Mouse (Mus musculus) neutrophil, adult 5-6 weeks (primary cell): ENCODE results near the gene H2-Eb2. TPM values are rescaled to one million over a fixed set of nuclear protein-coding genes. Genes with fewer than 3 reads are reported as not detected.

Source experiments
- ATAC-seq: fragments of 151-379, 151-347 bp; 2 replicates; pipeline ENCODE4 v1.8.0; 2017; ENCODE audit warnings: mild to moderate bottlenecking, moderate TSS enrichment; ENCODE audit not compliant: insufficient number of reproducible peaks, poor library complexity, low FRiP score, severe bottlenecking; ENCODE audit errors: extremely low read depth
- total RNA-seq: library from RNA; stranded (forward); fragments of 200-1000 nt; gene quantifications from 2 replicates; pipeline ENCODE4 v1.2.3, GENCODE M21; 2017

Gene H2-Eb2
- total RNA-seq, 1 experiment from 2014 or later: 52.6 TPM

- peak; percentile 66 for ATAC-seq
Observed at GRCm38 (mm10) chr17:34388513-34388912, 63.0 kb downstream of the H2-Eb2 start.

Other genes starting within 250 kb of the H2-Eb2 start
- 119 and 138 TPM in 2 replicates for gene H2-Oa, start 233.3 kb upstream of the H2-Eb2 start, total RNA-seq
- gene H2-DMa, start 206.1 kb upstream of the H2-Eb2 start, total RNA-seq: 221 and 234 TPM in 2 replicates
- gene Brd2, start 203.0 kb upstream of the H2-Eb2 start, total RNA-seq: 714 and 721 TPM in 2 replicates
- 699 and 729 TPM in 2 replicates for gene H2-DMb2, start 182.4 kb upstream of the H2-Eb2 start, total RNA-seq
- 278 and 300 TPM in 2 replicates for gene H2-DMb1, start 172.6 kb upstream of the H2-Eb2 start, total RNA-seq
- gene Tap1, start 138.1 kb upstream of the H2-Eb2 start, total RNA-seq: 221 and 235 TPM in 2 replicates
- 132 and 176 TPM in 2 replicates for gene Psmb9, start 137.9 kb upstream of the H2-Eb2 start, total RNA-seq
- 312 and 336 TPM in 2 replicates for gene Psmb8, start 127.9 kb upstream of the H2-Eb2 start, total RNA-seq
- 108 and 112 TPM in 2 replicates for gene Tap2, start 122.1 kb upstream of the H2-Eb2 start, total RNA-seq
- gene H2-Ob, start 86.8 kb upstream of the H2-Eb2 start, total RNA-seq: 965 and 1,002 TPM in 2 replicates
- 2,894 and 2,999 TPM in 2 replicates for gene H2-Ab1, start 68.0 kb upstream of the H2-Eb2 start, total RNA-seq
- gene H2-Aa, start 37.8 kb upstream of the H2-Eb2 start, total RNA-seq: 2,237 and 2,269 TPM in 2 replicates
- 2,076 and 2,332 TPM in 2 replicates for gene H2-Eb1, start 19.8 kb upstream of the H2-Eb2 start, total RNA-seq
- 10.9 and 11.9 TPM in 2 replicates for gene Btnl2, start 29.2 kb downstream of the H2-Eb2 start, total RNA-seq
- gene Btnl1, start 51.5 kb downstream of the H2-Eb2 start, total RNA-seq: 0.93 TPM in 1 of 2 replicates, not detected in the other
- gene BC051142, start 73.2 kb downstream of the H2-Eb2 start, total RNA-seq: 12.5 and 14.0 TPM in 2 replicates
- gene Btnl4, start 151.7 kb downstream of the H2-Eb2 start, total RNA-seq: not detected in 2 replicates
- gene Btnl6, start 191.7 kb downstream of the H2-Eb2 start, total RNA-seq: not detected in 2 replicates
- 0.58 and 1.2 TPM in 2 replicates for gene Notch4, start 238.6 kb downstream of the H2-Eb2 start, total RNA-seq